Mouse (Mus musculus): ENCODE results near the gene Usp6nl.

The Usp6nl gene

DNA sequence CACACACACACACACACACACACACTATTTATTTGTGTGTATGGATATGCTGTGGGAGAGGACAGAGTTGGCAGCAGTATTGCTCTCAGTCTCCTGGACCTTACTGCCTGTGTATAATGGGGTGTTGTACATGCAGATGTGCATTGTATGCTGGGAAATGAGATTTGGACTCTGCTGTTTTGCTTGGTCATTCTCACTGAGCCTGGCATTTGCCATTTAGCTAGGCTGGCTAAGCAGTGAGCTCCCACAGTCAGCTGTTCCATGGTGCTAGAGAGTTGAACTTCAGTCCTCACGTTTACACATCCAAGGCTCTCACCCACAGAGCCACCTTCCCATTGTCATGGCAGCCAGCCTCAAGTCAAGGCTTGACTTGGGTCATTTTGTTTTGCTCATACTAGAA is 90.2 kb downstream of the Usp6nl start:
- no peak for DNase-seq (ENCODE audit: low spot score in 2 of 2)

DNA sequence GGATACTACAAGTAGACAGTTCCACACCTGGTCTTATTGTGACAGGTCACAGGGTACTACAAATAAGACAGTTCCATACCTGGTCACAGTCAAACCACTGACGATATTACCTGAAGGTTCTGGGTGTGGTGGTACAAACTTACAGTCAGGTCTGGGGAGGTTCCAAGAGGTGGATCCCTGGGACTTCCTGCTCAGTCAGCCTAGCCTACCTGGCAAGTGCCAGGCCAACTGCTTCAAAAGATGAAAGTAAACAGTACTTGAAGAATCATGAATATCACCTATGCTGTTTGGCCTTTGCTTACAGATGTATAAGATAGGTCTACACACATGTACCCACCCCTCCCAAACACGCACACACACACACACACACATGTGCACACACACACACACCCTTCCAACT is 91.3 kb downstream of the Usp6nl start:
- no peak for DNase-seq (ENCODE audit: low spot score in 2 of 2)

DNA sequence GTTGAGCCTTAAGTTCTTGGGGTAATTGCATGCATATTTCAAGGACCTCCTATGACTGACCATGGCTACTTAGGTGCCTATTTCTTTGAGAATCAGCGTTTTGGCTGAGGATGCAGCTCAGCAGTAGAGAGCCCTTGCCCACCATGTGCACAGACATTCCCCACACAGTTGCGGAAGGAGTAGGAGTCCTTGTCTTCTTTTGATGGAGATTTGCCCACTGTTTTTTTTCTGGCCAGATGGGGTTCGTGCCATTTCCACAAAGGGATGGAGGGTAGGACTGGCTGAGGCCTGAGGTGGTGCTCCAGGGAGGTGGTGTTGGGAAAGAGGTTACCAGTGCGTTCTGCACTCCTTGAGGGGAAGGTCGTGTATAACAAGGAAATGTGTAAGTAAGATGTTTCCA is 91.9 kb downstream of the Usp6nl start:
- no peak for DNase-seq (ENCODE audit: low spot score in 2 of 2)

DNA sequence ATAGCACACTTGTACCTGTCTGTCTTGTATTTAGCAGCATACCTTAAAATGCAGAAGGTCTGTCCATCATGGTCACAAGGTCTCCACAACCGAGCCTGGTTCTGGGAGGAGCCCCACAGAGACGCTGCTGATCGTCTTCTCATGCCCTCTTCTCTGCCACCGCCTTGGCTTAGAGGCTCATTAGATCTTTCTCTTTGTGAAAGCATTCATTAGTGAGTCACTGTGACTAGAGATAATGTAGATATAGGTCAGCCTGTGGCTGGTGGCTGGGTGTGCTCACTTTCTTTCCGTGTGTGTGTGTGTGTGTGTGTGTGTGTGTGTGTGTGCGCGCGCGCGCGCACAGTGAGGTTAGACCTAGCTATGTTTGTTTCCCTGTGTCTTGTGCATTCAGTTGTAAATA is 94.7 kb downstream of the Usp6nl start:
- DNase-seq (ENCODE audit: low spot score in 2 of 2) = no peak

DNA sequence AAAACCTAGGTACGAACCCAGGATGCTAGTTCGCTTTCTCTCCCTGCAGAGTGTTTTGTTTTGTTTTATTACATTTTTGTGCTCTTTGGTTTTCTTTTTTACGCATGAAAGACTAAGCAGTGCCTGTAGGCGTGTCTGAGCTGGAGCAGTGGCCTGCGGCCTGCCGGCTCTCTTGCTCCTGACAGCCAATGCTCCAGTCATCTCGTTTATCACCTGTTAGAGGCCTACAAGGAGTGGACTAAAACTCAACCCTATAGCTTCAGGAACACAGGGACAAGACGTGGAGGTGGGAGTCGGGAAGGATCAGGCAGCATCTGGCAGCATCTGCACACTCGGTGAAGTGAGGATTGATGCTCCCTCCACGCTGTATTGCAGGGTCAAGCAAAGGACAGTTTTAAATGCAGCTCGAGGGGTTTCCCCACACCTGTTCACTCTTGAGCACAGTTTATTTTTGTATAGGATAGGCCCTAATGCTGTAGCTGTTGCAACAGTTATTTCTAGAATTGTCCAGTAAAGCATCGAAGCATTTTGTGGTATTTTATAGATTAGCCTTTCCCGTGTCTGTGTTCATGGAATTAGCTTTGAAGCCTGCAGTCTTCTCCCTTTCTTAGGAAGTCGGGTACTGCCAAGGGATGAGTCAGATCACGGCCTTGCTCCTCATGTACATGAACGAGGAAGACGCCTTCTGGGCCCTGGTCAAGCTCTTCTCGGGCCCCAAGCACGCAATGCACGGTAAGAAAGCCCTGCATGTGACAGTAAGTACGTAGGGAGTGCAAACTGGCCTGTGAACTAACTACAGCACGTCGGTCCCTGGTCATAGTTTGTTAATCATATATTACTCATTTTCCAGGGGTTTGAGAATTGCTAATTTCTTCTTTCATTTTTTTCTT is 101.4 kb downstream of the Usp6nl start:
- no peak for DNase-seq (ENCODE audit: low spot score in 2 of 2)

DNA sequence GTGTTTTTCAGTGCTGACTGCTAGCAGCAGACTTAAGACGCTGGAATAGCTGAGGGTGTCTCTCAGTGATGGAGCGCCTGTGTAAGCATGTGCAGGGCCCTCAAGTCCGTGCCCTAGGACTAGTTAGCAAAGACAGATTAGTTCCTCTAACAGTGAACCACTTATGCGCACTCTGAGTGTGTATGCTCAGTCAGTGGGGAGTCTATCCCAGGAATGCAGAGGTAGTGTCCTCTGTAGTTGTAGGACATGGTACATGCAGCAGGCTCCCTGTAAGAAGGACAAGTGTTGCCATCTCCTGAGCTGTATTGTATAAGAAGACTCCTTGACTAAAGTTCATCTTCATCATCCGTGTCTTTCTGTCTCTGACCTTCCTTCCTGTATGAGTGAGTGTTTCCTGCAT is 102.4 kb downstream of the Usp6nl start:
- DNase-seq (ENCODE audit: low spot score in 2 of 2) = no peak

DNA sequence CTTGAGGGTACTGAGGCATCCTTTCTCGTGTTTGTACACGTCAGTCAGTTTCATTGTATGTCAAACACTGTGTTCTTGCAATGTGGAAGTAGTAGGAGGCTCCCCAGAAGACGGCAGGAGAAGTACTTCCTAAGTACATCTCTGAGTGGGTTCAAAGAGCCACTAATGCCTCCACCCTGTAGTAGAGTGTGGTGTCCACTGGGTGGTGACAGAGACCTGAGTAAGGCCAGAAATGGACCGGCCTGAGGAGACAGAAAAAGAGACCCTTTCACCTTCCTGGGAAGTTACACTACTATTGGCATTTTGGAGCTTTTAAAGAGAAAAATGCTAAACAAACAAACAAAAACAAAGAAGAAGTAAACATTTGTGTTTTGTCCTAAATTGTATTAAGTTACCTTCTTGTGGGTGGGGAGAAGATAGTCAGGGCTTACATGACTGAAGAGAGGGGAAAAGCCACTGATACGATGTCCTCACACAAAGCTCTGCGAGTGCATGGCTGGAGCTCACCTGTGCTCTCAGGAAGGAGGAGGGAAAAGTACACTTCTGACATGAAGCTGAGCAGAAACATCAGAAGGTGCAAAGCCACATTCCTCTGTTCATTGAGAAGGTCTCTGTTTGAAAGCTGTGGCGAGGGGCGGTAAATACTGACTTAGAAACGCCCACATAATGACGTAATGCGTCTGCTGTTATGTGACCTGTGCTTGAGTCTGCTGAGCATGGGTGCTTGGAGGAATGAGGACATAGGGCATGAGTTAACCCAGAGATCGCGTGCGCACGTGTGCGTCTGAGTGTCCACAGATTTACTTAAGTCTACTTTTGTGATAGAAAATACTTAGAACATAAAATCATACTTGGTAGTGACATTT is 113.9 kb downstream of the Usp6nl start:
- DNase-seq (ENCODE audit: low spot score in 2 of 2) = peak; percentile 10 to 27

DNA sequence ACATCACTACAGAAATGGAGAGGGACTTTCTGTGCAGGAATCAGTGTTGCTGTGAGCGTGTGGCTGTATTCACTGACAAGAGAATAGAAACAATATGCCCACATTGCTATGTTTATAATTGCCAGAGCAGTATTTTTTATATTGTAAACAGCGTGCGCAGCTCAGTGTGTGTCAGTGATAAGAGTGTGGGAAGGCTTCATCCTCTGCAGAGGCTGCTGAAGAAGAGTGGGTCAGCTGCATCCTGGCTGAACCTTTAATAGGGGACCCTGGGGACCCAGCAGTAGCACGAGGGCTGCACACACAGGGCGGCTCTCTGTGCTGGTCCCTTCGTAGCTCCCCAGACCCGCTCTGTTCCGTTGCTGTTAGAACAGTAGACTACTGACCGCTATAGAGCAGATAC is 119.2 kb downstream of the Usp6nl start:
- DNase-seq (ENCODE audit: low spot score in 2 of 2) = no peak

DNA sequence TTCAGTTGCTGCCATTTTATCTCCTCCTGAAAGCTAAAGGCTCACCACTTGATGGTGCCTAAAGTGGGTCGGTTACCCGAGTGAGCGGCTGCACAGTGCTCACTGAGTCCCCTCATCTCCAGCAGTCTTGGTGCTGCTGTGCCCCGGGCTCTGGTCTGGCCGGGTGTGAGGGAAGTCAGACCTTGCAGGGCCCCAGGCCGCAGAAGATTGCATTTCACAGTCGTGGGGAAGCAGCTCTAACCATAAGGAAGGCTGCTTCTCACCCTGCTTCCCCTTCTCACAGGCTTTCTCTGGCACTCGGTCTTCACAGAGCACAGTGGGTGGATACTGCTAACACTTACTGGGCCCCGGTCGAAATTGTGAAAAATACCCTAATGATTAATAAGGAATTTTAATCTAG is 119.8 kb downstream of the Usp6nl start:
- DNase-seq (ENCODE audit: low spot score in 2 of 2) = no peak

DNA sequence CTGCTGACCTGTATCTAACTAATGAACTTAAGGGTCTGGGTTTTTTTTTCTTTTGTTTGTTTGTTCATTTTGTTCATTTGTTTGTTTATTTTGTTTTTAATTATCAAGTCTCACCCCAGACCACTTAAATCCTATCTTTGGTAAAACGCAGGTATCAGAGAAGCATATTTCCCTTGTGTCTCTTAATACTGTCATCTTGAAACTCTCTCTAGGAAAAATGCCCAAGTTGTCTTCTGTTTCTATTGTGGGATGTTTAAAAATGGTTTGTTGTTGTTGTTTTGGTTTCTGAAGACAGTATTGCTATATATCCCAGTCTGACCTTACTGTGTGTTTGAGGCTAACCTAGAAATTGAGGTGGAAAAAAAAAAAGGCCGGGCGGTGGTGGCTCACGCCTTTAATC is 121.5 kb downstream of the Usp6nl start:
- no peak for DNase-seq (ENCODE audit: low spot score in 2 of 2)

DNA sequence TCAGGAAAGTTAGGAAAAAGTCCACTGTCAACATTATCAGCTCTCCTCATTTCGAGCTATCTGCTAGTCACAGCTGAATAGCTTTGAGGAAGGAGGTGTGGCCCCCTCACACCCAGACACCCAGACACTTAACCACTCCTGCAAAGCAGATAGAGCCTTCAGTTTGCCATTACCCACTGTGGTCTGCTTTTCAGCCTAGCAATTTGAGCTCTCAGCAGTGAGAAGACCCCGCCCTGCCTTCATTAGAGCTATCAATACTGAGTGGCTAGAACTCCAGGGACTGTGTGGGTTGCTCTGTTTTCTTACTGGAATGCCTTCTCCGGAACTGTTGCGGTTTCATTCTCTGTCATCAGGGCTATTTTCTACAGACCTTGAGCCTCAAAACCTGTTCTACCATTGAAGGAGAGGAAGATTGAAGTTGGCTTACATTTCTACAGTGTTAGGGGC is 122.3 kb downstream of the Usp6nl start:
- peak; percentile 34 to 41 for DNase-seq (ENCODE audit: low spot score in 2 of 2)

DNA sequence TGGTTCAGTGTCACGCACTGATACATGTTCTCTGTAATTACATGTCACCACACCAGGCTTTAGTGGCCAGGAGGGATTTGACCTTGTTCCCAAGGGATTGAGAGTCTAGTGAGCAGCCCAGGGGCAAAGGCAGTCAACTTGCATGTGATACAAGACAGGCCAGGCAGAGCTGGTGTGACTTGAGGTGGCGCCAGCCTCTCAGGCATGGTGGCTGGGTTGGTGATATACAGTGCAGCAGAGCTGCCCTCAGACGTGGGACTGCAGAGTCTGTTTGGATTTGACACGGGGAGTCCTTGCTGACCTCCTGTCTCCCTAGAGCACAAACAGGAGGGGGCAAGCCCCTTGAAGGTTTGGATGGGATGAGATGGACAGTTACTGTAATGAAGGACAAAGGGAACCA is 123.4 kb downstream of the Usp6nl start:
- DNase-seq (ENCODE audit: low spot score in 2 of 2) = no peak

DNA sequence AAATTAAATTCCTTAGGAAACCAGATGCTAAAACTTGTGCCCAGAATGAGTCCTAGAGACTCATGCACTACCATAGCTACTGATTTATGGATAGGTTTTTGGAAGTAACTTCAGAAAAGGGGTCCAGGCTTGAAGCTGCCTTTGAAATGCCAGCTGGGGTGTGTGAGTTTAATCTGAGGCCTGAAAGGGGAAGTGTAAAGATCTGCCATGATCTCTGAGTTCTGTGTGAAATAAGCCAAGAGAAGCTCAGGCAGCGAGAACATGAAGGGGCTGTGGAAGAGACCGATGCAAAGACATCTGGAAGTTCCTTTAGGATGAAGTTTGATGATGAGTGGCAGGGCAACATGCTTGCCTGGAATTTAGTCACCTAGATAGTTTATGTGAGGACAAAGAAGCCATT is 126.4 kb downstream of the Usp6nl start:
- DNase-seq (ENCODE audit: low spot score in 2 of 2) = no peak

DNA sequence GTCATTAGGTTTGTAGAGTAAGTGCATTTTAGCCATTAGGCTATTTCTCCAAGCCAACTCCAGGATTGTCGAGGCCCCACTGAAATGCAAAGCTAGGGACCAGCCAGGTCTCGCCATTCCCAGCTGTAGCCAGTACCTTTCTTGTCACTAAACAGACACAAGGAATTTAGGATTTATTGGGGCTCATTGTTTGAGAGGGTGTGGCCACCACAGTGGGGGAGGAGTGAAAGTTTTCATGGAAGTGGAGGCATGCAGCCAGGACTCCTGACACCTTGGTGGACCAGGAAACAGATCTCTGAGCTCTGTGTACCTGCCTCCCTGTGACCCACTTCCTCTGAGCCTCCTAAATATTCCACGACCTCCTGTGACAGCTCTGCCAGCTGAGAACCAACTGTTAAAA is 127.2 kb downstream of the Usp6nl start:
- no peak for DNase-seq (ENCODE audit: low spot score in 2 of 2)

DNA sequence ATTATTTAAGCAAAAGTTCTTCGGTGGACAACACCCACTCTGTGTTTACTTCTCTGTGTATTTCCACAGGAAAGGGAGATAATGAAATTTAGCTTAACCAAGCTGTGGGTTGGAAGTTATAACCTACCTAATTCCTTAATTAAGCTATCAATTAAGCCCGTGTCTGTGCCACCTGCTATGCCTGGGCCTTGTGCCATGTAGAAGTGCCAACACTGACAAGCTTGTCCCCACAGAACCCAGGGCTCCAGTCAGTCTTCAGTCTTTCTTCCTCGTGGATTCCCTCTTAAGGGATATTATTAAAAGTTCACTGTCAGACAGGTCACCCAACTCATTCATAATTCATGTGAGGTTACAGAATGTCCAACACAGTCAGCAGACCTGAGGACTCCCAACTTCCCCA is 128.1 kb downstream of the Usp6nl start:
- DNase-seq (ENCODE audit: low spot score in 2 of 2) = no peak

DNA sequence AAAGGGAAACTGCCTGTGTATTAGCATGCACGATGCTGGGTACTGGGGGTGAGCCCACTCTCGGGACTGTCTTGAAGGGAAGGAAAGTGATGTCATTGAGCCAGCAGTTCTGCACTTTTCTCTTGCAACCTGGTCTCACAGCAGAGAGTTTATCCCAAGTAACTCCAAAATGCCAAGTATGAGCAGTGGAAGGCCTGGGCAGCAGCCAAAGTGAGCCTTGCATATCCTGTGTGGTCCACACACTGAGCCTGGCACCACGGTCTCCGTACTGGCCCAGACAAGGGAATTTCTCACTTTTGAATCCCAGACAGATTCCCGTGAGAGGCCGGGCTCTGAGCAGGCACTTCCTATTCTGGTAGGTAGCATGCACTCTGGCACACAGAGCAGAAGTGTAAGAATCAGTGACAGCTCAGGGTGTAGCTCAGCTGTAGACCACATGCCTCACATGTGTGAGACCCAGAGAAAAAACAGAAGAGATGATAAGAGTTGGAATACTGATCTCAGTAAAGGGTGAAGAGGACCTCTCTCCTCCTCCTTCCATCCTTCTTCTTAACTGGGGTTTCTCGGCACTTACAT is 132.6 kb downstream of the Usp6nl start:
- no peak for DNase-seq (ENCODE audit: low spot score in 2 of 2)

DNA sequence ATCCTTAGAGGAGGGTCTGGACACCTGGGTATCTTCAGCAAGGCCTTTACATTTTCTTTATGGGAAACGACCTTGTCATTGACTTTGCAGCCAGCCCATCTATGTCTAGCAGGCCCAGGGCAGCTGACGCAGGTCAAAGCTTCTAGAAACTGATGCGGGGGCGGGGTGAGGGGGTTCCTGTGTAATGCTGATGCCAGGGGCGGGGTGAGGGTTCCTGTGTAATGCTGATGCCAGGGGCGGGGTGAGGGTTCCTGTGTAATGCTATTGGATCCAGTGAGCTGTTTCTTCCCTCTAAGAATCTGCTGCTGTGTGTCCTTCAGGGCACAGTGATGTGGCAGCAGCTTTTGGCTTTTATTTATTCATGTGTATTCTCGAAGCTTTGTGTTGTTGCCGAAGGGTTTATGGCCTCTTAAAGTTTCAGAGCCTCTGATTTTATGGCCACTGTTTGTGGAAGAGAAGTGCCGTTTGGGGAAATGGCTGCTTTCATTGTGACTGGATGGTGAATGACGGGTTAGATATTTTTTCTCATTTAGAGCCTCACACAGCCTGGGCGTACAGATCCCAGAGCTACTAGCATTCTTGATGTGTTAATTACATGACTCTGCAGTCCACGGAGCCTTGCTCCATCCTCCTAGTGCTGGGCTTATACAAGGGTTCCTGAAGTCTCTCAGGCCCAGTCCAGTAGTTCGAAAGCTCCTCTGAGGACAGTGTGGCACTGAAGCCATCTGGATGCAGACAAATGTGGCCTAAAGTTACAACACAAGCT is 137.0 kb downstream of the Usp6nl start:
- peak; percentile 33 to 45 for DNase-seq (ENCODE audit: low spot score in 2 of 2)

DNA sequence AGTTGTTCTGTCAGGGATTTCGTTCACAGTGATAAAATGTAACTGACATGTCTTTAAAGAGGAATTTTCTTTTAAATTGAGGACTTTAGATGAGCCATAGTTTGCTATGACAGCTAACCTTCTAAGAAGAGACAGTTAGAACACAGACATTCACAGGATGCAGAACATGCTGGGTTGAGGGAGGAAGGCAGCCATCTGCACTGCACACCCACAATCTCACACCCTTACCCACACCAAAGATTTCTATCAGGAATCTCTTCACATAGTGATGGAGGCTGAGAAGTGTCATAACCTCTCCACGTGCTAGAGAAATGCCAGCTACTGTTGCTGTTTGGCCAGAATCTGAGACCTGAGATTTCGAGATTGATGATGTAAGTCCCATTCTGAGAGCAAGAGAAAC is 139.8 kb downstream of the Usp6nl start:
- DNase-seq (ENCODE audit: low spot score in 2 of 2) = no peak

DNA sequence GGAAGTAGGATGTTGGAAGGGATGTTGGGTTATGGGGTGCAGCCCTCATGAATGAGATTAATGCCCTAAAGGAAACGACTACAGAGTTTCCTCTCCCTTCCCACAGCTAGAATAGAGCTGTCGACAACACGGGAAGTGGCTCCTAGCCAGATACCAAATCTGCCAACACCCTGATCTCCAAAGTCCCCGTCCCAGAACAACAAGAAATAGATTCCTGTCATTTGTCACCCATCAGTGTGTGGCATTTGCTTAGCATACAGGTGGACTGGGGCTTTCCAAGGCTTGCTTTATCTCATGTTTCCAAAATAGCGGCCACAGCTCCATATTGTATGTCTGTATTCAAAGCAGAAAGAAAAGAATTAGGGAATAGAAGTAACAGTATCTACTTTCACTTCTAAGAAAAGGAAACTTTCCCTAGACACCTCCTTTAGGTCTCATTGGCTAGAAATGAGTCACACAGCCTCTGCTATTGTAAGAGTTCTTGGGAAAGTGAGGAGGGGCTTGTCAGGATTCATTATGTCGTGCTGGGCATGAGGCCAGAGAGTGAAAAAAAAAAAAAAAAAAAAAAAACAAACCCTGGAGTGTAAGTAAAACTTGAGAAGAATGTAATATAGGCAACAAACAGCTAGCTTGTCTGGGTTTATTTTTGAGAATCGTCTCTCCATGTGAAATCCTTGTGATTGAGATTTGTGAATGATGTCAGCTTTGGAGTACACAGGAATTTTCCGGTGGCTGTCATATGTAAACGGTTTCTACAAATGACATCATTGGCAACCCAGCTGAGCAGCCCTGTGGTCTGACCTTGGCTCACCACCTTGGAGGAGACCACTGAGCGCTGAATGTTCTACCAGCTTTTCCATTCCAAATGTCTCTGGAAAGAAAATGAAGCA is 141.6 kb downstream of the Usp6nl start:
- no peak for DNase-seq (ENCODE audit: low spot score in 2 of 2)

DNA sequence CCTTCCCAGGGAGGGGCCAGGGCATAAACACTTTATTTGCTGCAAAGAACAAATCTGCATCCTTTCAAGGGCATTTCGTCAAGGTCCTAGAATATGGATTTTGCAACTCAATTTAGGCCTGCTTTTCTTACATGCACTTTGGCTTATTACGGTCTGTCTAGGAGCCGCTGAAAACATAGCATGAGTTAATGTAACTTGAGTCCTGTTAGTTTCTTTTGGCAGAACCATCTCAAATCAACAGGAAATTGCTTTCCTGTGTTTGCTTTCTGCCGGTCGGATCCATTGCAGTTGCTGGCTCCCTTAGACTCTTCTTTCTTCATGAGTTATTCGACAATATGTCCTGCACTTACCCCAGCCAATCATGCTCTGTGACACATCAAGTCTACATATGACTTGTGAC is 143.9 kb downstream of the Usp6nl start:
- no peak for DNase-seq (ENCODE audit: low spot score in 2 of 2)

DNA sequence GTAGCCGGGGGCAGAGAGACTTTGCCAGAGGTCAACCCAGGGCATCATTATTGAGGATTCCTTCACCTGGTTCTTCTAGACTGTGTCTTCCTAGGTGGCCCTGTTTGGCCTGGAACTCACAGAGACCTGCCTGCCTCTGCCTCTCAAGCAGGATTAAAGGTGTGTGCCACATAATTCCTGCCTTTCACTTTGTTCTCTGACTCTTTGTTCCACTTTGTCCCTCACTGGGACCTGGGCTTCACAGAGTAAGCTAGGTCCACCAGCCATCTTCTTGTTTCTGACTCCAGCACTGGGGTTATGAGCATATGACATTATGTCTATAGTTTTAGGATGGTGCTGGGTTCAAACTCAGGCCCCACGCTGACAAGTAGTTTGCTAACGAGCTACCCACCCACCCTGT is 144.9 kb downstream of the Usp6nl start:
- DNase-seq (ENCODE audit: low spot score in 2 of 2) = no peak
